Mouse (Mus musculus) spleen, adult 2 months (tissue): Measurements from ENCODE around the gene Nme1. TPM values are rescaled to one million over a fixed set of nuclear protein-coding genes. Genes with fewer than 3 reads are reported as not detected.

Experiments
- DNase-seq, 2 experiments: peaks; one replicate each; pipeline versions ENCODE4 v3.0.0 to v3.0.0-alpha.2; 2012 to 2021; ENCODE audit warnings: low spot score in 2 of 2, low read depth in 1 of 2
- H3K27ac ChIP-seq: fragments of 200-500 bp; 2 replicates; pipeline ENCODE4 v1.5.1; 2012; ENCODE audit warnings: low read length, inconsistent platforms; ENCODE audit not compliant: insufficient read depth
- H3K27me3 ChIP-seq: fragments of 200-500 bp; 2 replicates; pipeline ENCODE4 v1.6.1; 2012; ENCODE audit warnings: mild to moderate bottlenecking, moderate library complexity, low read length, inconsistent platforms; ENCODE audit not compliant: control insufficient read depth, insufficient read depth
- H3K36me3 ChIP-seq: fragments of 200-500 bp; 2 replicates; pipeline ENCODE4 v1.6.1; 2012; ENCODE audit warnings: mild to moderate bottlenecking, low read length, inconsistent platforms; ENCODE audit not compliant: control insufficient read depth, insufficient read depth
- H3K4me1 ChIP-seq: fragments of 200-500 bp; 2 replicates; pipeline ENCODE4 v1.6.1; 2011; ENCODE audit warnings: inconsistent platforms; ENCODE audit not compliant: control insufficient read depth, insufficient read depth, insufficient read length
- H3K4me3 ChIP-seq: fragments of 200-500 bp; 2 replicates; pipeline ENCODE4 v1.5.1; 2011; ENCODE audit warnings: mild to moderate bottlenecking, inconsistent platforms; ENCODE audit not compliant: insufficient read depth, insufficient read length; ENCODE audit errors: extremely low read depth
- CTCF ChIP-seq: fragments of 200-500 bp; IDR thresholded peaks from 2 replicates; pipeline ENCODE4 v1.5.1; 2011; ENCODE audit warnings: mild to moderate bottlenecking, inconsistent platforms; ENCODE audit not compliant: insufficient read depth, insufficient read length, insufficient replicate concordance; ENCODE audit errors: extremely low read depth
- POLR2A ChIP-seq: fragments of 200-500 bp; IDR thresholded peaks from 2 replicates; pipeline ENCODE4 v1.6.1; 2011; ENCODE audit warnings: low read depth, low read length, inconsistent platforms
- WGBS: fragments of 180-500 bp; shearing (Covaris S2); methylation state at CpG from one replicate; pipeline ENCODE4 v1.1.7; 2018; 5-methylcytosine and 5-hydroxymethylcytosine counted together
- polyA plus RNA-seq: library from polyadenylated mRNA; depleted of rRNA; stranded (reverse); fragments of >200 nt; gene quantifications from 2 replicates; pipeline ENCODE4 v1.2.3, GENCODE M21; 2012; rRNA removed

The Nme1 gene
- polyA plus RNA-seq: 81.9 and 91.3 TPM in 2 replicates

- under 1% methylated on average over 40 of the region's 40 CpGs for WGBS
- peak; percentile 94 to 99 for DNase-seq
- TF ChIP-seq CTCF: peak; percentile 78; the same call in 1 of the 2 replicates
- TF ChIP-seq POLR2A: no peak; the same call in 1 of the 2 replicates
- H3K27ac ChIP-seq: peak within 1 kb of the TSS; percentile 83
- H3K36me3 ChIP-seq: peaks cover 5% of the 10 kb centered on the region; the same call in 1 of the 2 replicates
- H3K4me1 ChIP-seq: no peaks in the 10 kb centered on the region; the same call in 1 of the 2 replicates
- H3K27me3 ChIP-seq: no peaks in the 10 kb centered on the region
- H3K4me3 ChIP-seq: peak within 1 kb of the TSS; percentile 87
These were observed at the start of gene Nme1, which contains the start of gene Gm20390 for GRCm38 (mm10) chr11:93968005-93968847. Gene Nme1, minus strand, starts transcription at chr11:93968521. Gene Gm20390, minus strand, starts transcription at chr11:93968293.

GRCm38 (mm10) chr11:94003346-94003745 is 35.0 kb upstream of the Nme1 start:
- H3K4me3 ChIP-seq: no peak overlapping the region
- TF ChIP-seq CTCF: no peak
- no peak for TF ChIP-seq POLR2A
- no peak for DNase-seq
- H3K27me3 ChIP-seq: no peaks in the 10 kb centered on the region
- WGBS: 81% methylated on average over 2 of the region's 2 CpGs
- H3K36me3 ChIP-seq: no peaks in the 10 kb centered on the region
- H3K27ac ChIP-seq: no peak overlapping the region
- H3K4me1 ChIP-seq: peaks cover 3% of the 10 kb centered on the region

DNA sequence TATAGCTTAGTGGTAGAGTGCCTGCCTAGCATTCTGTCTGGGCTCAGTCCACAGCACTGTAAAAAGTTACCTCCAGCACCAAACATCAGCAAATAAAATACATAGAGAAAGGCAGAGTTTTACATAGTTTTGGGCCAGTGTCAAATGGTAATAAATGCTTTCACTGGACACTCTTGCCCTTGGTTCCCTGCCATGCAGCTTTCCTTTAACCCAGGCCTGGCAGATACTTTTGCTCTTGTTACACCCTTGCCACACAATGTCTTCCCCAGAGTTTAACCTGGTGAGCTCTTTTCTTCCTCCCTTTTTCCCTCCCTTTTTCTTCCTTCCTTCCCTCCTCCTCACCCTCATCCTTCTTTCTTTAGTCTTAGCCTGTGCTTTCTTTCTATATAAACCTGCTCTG is 31.0 kb upstream of the Nme1 start:
- H3K36me3 ChIP-seq: no peaks in the 10 kb centered on the region
- TF ChIP-seq POLR2A (no peak), CTCF (no peak)
- peaks cover 10% of the 10 kb centered on the region for H3K4me1 ChIP-seq
- no peaks in the 10 kb centered on the region for H3K27me3 ChIP-seq
- no peak for DNase-seq
- H3K27ac ChIP-seq: no peak overlapping the region
- no peak overlapping the region for H3K4me3 ChIP-seq

- peaks cover 10% of the 10 kb centered on the region for H3K4me1 ChIP-seq
- WGBS: 40% methylated on average over 13 of the region's 13 CpGs
- no peaks in the 10 kb centered on the region for H3K27me3 ChIP-seq
- peak overlapping the region; percentile 23; the same call in 1 of the 2 replicates for H3K27ac ChIP-seq
- peak overlapping the region; percentile 52 for H3K4me3 ChIP-seq
- TF ChIP-seq POLR2A: no peak
- no peak for TF ChIP-seq CTCF
- no peaks in the 10 kb centered on the region for H3K36me3 ChIP-seq
- DNase-seq: peak in 1 of 2 experiments; percentile 29
These were observed 28.9 kb upstream of the Nme1 start for GRCm38 (mm10) chr11:93997141-93997775.

- Histone ChIP-seq H3K27ac (peak overlapping the region; percentile 90), H3K36me3 (no peaks in the 10 kb centered on the region), H3K4me3 (peak overlapping the region; percentile 63), H3K4me1 (peaks cover 10% of the 10 kb centered on the region), H3K27me3 (no peaks in the 10 kb centered on the region)
- TF ChIP-seq CTCF (no peak), POLR2A (no peak)
- peak; percentile 56 to 59 for DNase-seq
- under 1% methylated on average over 58 of the region's 58 CpGs for WGBS
These were observed 28.2 kb upstream of the Nme1 start for GRCm38 (mm10) chr11:93996306-93997140.

GRCm38 (mm10) chr11:93995720-93996305 is 27.5 kb upstream of the Nme1 start, which contains the start of gene Spag9:
Gene Spag9, plus strand, starts transcription at chr11:93996091.
- no peak for TF ChIP-seq CTCF
- peak; percentile 90 for TF ChIP-seq POLR2A
- no peaks in the 10 kb centered on the region for H3K27me3 ChIP-seq
- H3K4me1 ChIP-seq: peaks cover 10% of the 10 kb centered on the region
- peak; percentile 87 to 92 for DNase-seq
- H3K4me3 ChIP-seq: peak within 1 kb of the TSS; percentile 78
- WGBS: under 1% methylated on average over 50 of the region's 70 CpGs
- H3K27ac ChIP-seq: peak within 1 kb of the TSS; percentile 99
- no peaks in the 10 kb centered on the region for H3K36me3 ChIP-seq
